Mouse (Mus musculus): Measurements from ENCODE around the gene Pde7b. TPM values are rescaled to one million over a fixed set of nuclear protein-coding genes. Genes with fewer than 3 reads are reported as not detected.

Pde7b gene
- polyA plus RNA-seq, 1 experiment from 2014 or later: 2.3 TPM

DNA sequence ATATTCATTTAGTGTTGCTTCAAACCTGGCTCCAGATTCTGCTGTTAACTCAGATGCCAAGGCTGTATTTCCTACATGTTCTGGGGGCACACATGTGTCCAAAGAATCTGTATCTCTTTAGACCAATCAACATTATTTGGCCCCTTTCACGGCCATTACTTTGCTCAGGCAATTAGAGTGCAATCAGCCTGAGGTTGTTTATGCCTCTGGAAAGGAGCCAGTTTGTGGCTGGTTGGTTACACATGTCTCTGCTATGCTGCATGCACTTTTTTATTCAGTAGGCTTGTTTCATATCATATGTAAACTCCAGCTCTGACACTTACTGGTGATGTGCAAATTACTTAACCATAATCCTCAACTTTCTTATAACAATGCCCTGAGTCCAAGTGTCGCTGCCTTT is 287.9 kb downstream of the Pde7b start:
- Histone ChIP-seq H3K9ac (ENCODE audit: low read length) (no peak overlapping the region), H3K27ac (replicated peaks) (no peak overlapping the region), H3K27me3 (ENCODE audit: control insufficient read depth, insufficient read depth, low read length) (no peaks in the 10 kb centered on the region), H3K9me3 (ENCODE audit: control insufficient read depth, low read length) (no peaks in the 10 kb centered on the region), H3K4me3 (ENCODE audit: low read depth, low read length) (no peak overlapping the region), H3K36me3 (ENCODE audit: control insufficient read depth, insufficient read depth, low read length) (no peaks in the 10 kb centered on the region), H3K4me1 (replicated peaks; ENCODE audit: control insufficient read depth, insufficient read depth) (no peaks in the 10 kb centered on the region), H3K4me2 (replicated peaks; ENCODE audit: low read depth) (no peak overlapping the region)
- 29% methylated on average over 2 of the region's 2 CpGs for WGBS
- peak; percentile 27 for DNase-seq (ENCODE audit: low spot score)
- TF ChIP-seq EP300 (optimal IDR thresholded peaks at IDR 0.05) (no peak), CTCF (IDR thresholded peaks at IDR 0.05; ENCODE audit: low read depth) (no peak)
- ATAC-seq (ENCODE audit: low FRiP score, low TSS enrichment): no peak

DNA sequence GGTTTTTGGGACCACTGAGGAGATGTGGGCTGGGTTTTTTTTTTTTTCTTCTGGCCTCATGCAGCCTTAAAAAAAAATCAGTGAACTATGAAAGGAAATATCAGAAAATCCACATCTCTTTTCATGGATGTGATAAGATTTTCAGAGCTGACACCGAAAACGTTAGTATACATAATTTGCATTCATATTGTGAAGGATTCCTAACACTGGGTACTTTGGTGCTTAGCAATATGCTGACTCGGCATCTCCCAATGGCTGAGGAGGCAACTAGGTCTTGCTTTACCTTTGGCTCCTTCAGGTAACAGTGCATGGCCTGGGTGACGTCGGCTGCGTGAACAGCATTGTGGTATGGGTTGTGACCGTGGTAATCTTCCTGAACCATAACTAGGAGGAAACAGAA is 289.0 kb downstream of the Pde7b start:
- TF ChIP-seq EP300 (optimal IDR thresholded peaks at IDR 0.05): no peak
- TF ChIP-seq CTCF (IDR thresholded peaks at IDR 0.05; ENCODE audit: low read depth): no peak
- no peaks in the 10 kb centered on the region for H3K4me1 ChIP-seq (replicated peaks; ENCODE audit: control insufficient read depth, insufficient read depth)
- H3K4me2 ChIP-seq (replicated peaks; ENCODE audit: low read depth): no peak overlapping the region
- no peak overlapping the region for H3K9ac ChIP-seq (ENCODE audit: low read length)
- no peak for ATAC-seq (ENCODE audit: low FRiP score, low TSS enrichment)
- H3K27me3 ChIP-seq (ENCODE audit: control insufficient read depth, insufficient read depth, low read length): no peaks in the 10 kb centered on the region
- no peaks in the 10 kb centered on the region for H3K9me3 ChIP-seq (ENCODE audit: control insufficient read depth, low read length)
- no peak for DNase-seq (ENCODE audit: low spot score)
- H3K27ac ChIP-seq (replicated peaks): no peak overlapping the region
- no peaks in the 10 kb centered on the region for H3K36me3 ChIP-seq (ENCODE audit: control insufficient read depth, insufficient read depth, low read length)
- WGBS: 92% methylated on average over 7 of the region's 7 CpGs
- no peak overlapping the region for H3K4me3 ChIP-seq (ENCODE audit: low read depth, low read length)

DNA sequence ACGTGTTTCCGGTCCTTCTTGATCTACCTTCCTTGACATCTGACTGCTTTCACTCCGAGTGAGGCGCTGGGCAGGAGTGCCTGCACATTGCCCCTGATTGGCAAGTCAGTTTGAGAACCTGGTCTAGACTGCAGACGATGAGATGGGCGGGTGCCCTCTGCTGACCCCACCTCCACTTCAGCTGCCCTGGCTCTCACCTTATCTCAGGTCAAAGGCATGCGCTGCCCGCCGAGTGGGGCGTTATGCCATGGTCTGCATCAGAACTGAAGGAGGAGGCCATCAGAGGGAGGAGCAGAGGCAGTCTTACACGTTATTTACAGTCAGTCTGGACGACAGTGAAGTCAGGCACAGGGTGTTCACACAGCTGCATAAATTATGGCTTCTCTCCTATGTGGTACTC is 293.5 kb downstream of the Pde7b start:
- H3K9me3 ChIP-seq (ENCODE audit: control insufficient read depth, low read length): no peaks in the 10 kb centered on the region
- DNase-seq (ENCODE audit: low spot score) (no peak), ATAC-seq (ENCODE audit: low FRiP score, low TSS enrichment) (no peak)
- no peak overlapping the region for H3K4me3 ChIP-seq (ENCODE audit: low read depth, low read length)
- no peaks in the 10 kb centered on the region for H3K4me1 ChIP-seq (replicated peaks; ENCODE audit: control insufficient read depth, insufficient read depth)
- H3K9ac ChIP-seq (ENCODE audit: low read length): no peak overlapping the region
- no peak overlapping the region for H3K4me2 ChIP-seq (replicated peaks; ENCODE audit: low read depth)
- 58% methylated on average over 12 of the region's 12 CpGs for WGBS
- H3K27me3 ChIP-seq (ENCODE audit: control insufficient read depth, insufficient read depth, low read length): no peaks in the 10 kb centered on the region
- TF ChIP-seq CTCF (IDR thresholded peaks at IDR 0.05; ENCODE audit: low read depth) (no peak), EP300 (optimal IDR thresholded peaks at IDR 0.05) (no peak)
- H3K27ac ChIP-seq (replicated peaks): no peak overlapping the region
- H3K36me3 ChIP-seq (ENCODE audit: control insufficient read depth, insufficient read depth, low read length): no peaks in the 10 kb centered on the region

DNA sequence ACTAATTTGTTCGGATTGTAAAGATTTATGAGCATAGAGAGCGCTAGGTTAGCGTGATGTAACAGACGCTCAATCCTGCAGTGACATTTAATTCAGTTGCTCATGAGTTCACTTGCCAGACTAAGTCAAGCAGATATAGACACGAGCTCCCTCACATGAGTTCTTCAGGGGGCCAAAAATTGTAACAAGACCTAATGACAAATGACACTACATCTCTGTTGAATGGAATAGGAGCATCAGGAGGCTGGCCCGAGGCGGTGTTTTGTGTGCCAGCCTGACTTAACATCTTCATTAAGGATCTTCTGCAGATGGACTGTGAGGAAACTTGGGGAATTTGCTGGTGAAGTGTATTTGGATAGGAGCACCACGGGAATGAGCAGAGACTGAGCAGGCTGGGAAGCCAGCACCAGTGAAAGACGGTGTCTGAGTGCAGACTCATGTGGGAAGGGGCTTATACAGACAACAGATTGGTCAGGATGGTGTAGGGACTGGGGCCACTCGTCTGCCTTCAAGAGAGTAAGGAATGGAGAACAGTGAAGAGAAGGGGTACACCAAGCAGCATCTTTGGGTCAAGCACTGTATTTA is 303.5 kb downstream of the Pde7b start:
- Histone ChIP-seq H3K4me3 (ENCODE audit: low read depth, low read length) (no peak overlapping the region), H3K9ac (ENCODE audit: low read length) (no peak overlapping the region), H3K36me3 (ENCODE audit: control insufficient read depth, insufficient read depth, low read length) (no peaks in the 10 kb centered on the region), H3K27me3 (ENCODE audit: control insufficient read depth, insufficient read depth, low read length) (no peaks in the 10 kb centered on the region), H3K27ac (replicated peaks) (no peak overlapping the region), H3K9me3 (ENCODE audit: control insufficient read depth, low read length) (no peaks in the 10 kb centered on the region), H3K4me1 (replicated peaks; ENCODE audit: control insufficient read depth, insufficient read depth) (no peaks in the 10 kb centered on the region), H3K4me2 (replicated peaks; ENCODE audit: low read depth) (no peak overlapping the region)
- DNase-seq (ENCODE audit: low spot score): no peak
- TF ChIP-seq EP300 (optimal IDR thresholded peaks at IDR 0.05) (no peak), CTCF (IDR thresholded peaks at IDR 0.05; ENCODE audit: low read depth) (no peak)
- WGBS: 70% methylated on average over 10 of the region's 10 CpGs
- no peak for ATAC-seq (ENCODE audit: low FRiP score, low TSS enrichment)

DNA sequence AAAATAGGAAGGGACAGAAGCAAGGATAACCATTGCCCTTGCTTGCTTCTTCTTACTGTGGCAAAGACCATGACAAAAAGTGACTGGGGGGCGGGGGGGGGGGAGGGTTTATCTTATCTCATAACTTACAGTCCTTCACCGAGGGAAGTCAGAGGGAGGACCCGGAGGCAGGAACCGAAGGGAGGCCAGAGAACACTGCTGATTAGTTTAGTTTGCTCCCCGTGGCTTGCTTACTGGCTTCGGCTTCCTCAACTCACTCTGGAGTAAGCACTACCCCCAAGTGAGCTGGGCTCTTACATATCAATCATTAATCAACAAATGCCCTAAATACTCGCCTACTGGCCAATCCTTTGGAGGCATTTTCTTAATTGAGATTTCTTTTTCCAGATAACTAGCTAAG is 304.6 kb downstream of the Pde7b start:
- no peak for TF ChIP-seq CTCF (IDR thresholded peaks at IDR 0.05; ENCODE audit: low read depth)
- TF ChIP-seq EP300 (optimal IDR thresholded peaks at IDR 0.05): no peak
- Histone ChIP-seq H3K4me2 (replicated peaks; ENCODE audit: low read depth) (no peak overlapping the region), H3K9me3 (ENCODE audit: control insufficient read depth, low read length) (no peaks in the 10 kb centered on the region), H3K4me1 (replicated peaks; ENCODE audit: control insufficient read depth, insufficient read depth) (no peaks in the 10 kb centered on the region), H3K9ac (ENCODE audit: low read length) (no peak overlapping the region), H3K4me3 (ENCODE audit: low read depth, low read length) (no peak overlapping the region), H3K27ac (replicated peaks) (no peak overlapping the region), H3K36me3 (ENCODE audit: control insufficient read depth, insufficient read depth, low read length) (no peaks in the 10 kb centered on the region), H3K27me3 (ENCODE audit: control insufficient read depth, insufficient read depth, low read length) (no peaks in the 10 kb centered on the region)
- 62% methylated on average over 7 of the region's 7 CpGs for WGBS
- ATAC-seq (ENCODE audit: low FRiP score, low TSS enrichment) (no peak), DNase-seq (ENCODE audit: low spot score) (no peak)

DNA sequence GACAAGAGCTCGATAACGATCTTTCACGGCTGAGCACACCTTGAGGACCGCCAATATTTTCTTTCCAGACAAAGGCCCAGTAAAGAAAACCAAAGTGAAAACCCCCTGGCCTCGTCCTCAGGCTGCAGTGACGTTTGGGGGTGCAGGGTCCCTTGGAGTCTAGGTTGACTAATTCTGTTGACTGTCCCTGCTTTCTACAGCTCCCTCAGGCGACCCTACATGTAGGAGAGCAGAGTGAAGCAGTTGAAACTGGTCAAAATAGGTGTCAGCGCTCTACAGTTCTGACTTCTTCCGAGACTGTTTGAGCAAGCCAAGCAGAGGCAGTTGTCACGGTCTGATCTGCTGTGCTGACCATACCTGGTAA is 306.0 kb downstream of the Pde7b start:
- no peaks in the 10 kb centered on the region for H3K4me1 ChIP-seq (replicated peaks; ENCODE audit: control insufficient read depth, insufficient read depth)

More for the DNA sequence above, 306.0 kb downstream of the Pde7b start:
- Histone ChIP-seq H3K4me2 (replicated peaks; ENCODE audit: low read depth) (no peak overlapping the region), H3K27me3 (ENCODE audit: control insufficient read depth, insufficient read depth, low read length) (no peaks in the 10 kb centered on the region), H3K9me3 (ENCODE audit: control insufficient read depth, low read length) (no peaks in the 10 kb centered on the region), H3K9ac (ENCODE audit: low read length) (no peak overlapping the region), H3K4me3 (ENCODE audit: low read depth, low read length) (no peak overlapping the region), H3K27ac (replicated peaks) (no peak overlapping the region), H3K36me3 (ENCODE audit: control insufficient read depth, insufficient read depth, low read length) (no peaks in the 10 kb centered on the region)
- ATAC-seq (ENCODE audit: low FRiP score, low TSS enrichment) (no peak), DNase-seq (ENCODE audit: low spot score) (no peak)
- 72% methylated on average over 10 of the region's 10 CpGs for WGBS
- no peak for TF ChIP-seq CTCF (IDR thresholded peaks at IDR 0.05; ENCODE audit: low read depth)
